Mouse (Mus musculus) myocyte (in vitro differentiated cells): ENCODE data around the gene Ap1m1. TPM values are rescaled to one million over a fixed set of nuclear protein-coding genes. Genes with fewer than 3 reads are reported as not detected.

Experiments used
- H3K27me3 ChIP-seq: one replicate; pipeline ENCODE4 v1.6.1; 2011; ENCODE audit not compliant: control insufficient read depth, insufficient read depth, insufficient read length
- H3K36me3 ChIP-seq: one replicate; pipeline ENCODE4 v1.6.1; 2011; ENCODE audit not compliant: control insufficient read depth, insufficient read depth
- H3K4me2 ChIP-seq: one replicate; pipeline ENCODE4 v1.6.1; 2011; ENCODE audit warnings: low read depth, control low read depth
- H3K4me3 ChIP-seq: one replicate; pipeline ENCODE4 v1.5.1; 2011; ENCODE audit warnings: mild to moderate bottlenecking, control low read depth, moderate library complexity
- H3K79me2 ChIP-seq: one replicate; pipeline ENCODE4 v1.6.1; 2011; ENCODE audit not compliant: control insufficient read depth, insufficient read depth
- H3ac ChIP-seq: one replicate; pipeline ENCODE4 v1.6.1; 2011; ENCODE audit not compliant: control insufficient read depth, insufficient read length
- CEBPB ChIP-seq: IDR thresholded peaks from 2 replicates; pipeline ENCODE4 v1.6.1; 2011; ENCODE audit warnings: mild to moderate bottlenecking, moderate library complexity; ENCODE audit not compliant: poor library complexity, insufficient read depth, severe bottlenecking
- E2F4 ChIP-seq: IDR thresholded peaks from one replicate; pipeline ENCODE4 v1.6.1; 2011; ENCODE audit warnings: mild to moderate bottlenecking, control low read depth, moderate library complexity; ENCODE audit not compliant: insufficient read depth
- MAX ChIP-seq: IDR thresholded peaks from one replicate; pipeline ENCODE4 v1.6.1; 2011; ENCODE audit warnings: low read depth, mild to moderate bottlenecking, control low read depth
- MYOD1 ChIP-seq, 3 experiments: IDR thresholded peaks; one replicate each; pipeline ENCODE4 v1.6.1; 2011; ENCODE audit warnings: control low read depth in 2 of 3, low read depth in 2 of 3, mild to moderate bottlenecking in 2 of 3, moderate library complexity in 1 of 3; ENCODE audit not compliant: insufficient read length in 2 of 3, control insufficient read depth in 1 of 3
- MYOG ChIP-seq, 3 experiments: IDR thresholded peaks; one replicate each; pipeline ENCODE4 v1.6.1; 2011; ENCODE audit warnings: control low read depth in 2 of 3, low read depth in 2 of 3, mild to moderate bottlenecking in 2 of 3; ENCODE audit not compliant: insufficient read length in 2 of 3, control insufficient read depth in 1 of 3, insufficient read depth in 1 of 3
- POLR2A ChIP-seq: IDR thresholded peaks from one replicate; pipeline ENCODE4 v1.6.1; 2011; ENCODE audit warnings: low read depth, mild to moderate bottlenecking, control low read depth, moderate library complexity; ENCODE audit not compliant: insufficient read length
- REST ChIP-seq: IDR thresholded peaks from one replicate; pipeline ENCODE4 v1.6.1; 2011; ENCODE audit warnings: mild to moderate bottlenecking, control low read depth, moderate library complexity; ENCODE audit not compliant: insufficient read depth, insufficient read length
- SRF ChIP-seq: IDR thresholded peaks from one replicate; pipeline ENCODE4 v1.6.1; 2011; ENCODE audit warnings: low read depth; ENCODE audit not compliant: control insufficient read depth, insufficient read length
- TCF3 ChIP-seq: IDR thresholded peaks from one replicate; pipeline ENCODE4 v1.6.1; 2011; ENCODE audit warnings: low read depth, control low read depth; ENCODE audit not compliant: insufficient read length
- USF1 ChIP-seq: IDR thresholded peaks from one replicate; pipeline ENCODE4 v1.6.1; 2011; ENCODE audit warnings: low read depth, mild to moderate bottlenecking, control low read depth, moderate library complexity
- polyA plus RNA-seq: library from polyadenylated mRNA; unstranded; fragments of >200 nt; fragmentation: generic; extraction: Trizol; gene quantifications from one replicate; pipeline ENCODE4 v1.2.1, GENCODE M21; 2012; ENCODE audit warnings: missing spikeins

The Ap1m1 gene
- polyA plus RNA-seq, 1 experiment = 57.8 TPM

- Histone ChIP-seq H3K4me3 (no peak overlapping the region), H3K79me2 (no peaks in the 10 kb centered on the region), H3K27me3 (no peaks in the 10 kb centered on the region), H3K4me2 (peak overlapping the region; percentile 76), H3ac (no peak overlapping the region), H3K36me3 (no peaks in the 10 kb centered on the region)
- TF ChIP-seq CEBPB (peak; percentile 86), SRF (no peak)
These were observed 63.8 kb downstream of the Ap1m1 start for GRCm38 (mm10) chr8:72303633-72304032.

- no peak for TF ChIP-seq SRF
- Histone ChIP-seq H3K79me2 (no peaks in the 10 kb centered on the region), H3ac (no peak within 1 kb of the TSS), H3K36me3 (no peaks in the 10 kb centered on the region), H3K4me2 (no peak within 1 kb of the TSS), H3K4me3 (no peak within 1 kb of the TSS), H3K27me3 (no peaks in the 10 kb centered on the region)
These were observed 65.5 kb downstream of the Ap1m1 start, which contains the start of gene Gm10282 for GRCm38 (mm10) chr8:72305210-72305905. Gene Gm10282 (minus strand): TSS chr8:72305260.

GRCm38 (mm10) chr8:72306913-72307312, 67.1 kb downstream of the Ap1m1 start:
- Histone ChIP-seq H3ac (no peak overlapping the region), H3K4me3 (no peak overlapping the region), H3K36me3 (no peaks in the 10 kb centered on the region), H3K79me2 (no peaks in the 10 kb centered on the region), H3K27me3 (no peaks in the 10 kb centered on the region), H3K4me2 (no peak overlapping the region)
- TF ChIP-seq MYOG (IDR thresholded peaks at IDR 0.05; ENCODE audit: control insufficient read depth in 1 of 3, insufficient read depth in 1 of 3, insufficient read length in 2 of 3, low read depth in 2 of 3) (no peak), SRF (no peak), USF1 (no peak), MYOD1 (IDR thresholded peaks at IDR 0.05; ENCODE audit: control insufficient read depth in 1 of 3, insufficient read length in 2 of 3, low read depth in 2 of 3) (no peak), REST (no peak), MAX (no peak), E2F4 (no peak), POLR2A (no peak), CEBPB (no peak), TCF3 (no peak)

Other genes with a start within 250 kb of the Ap1m1 start
- gene Cyp4f18, start 230.4 kb upstream of the Ap1m1 start, polyA plus RNA-seq = 0.16 TPM
- not detected for gene Olfr372, start 198.8 kb upstream of the Ap1m1 start, polyA plus RNA-seq
- gene Olfr373, start 156.8 kb upstream of the Ap1m1 start, polyA plus RNA-seq = not detected
- gene Olfr374, start 133.0 kb upstream of the Ap1m1 start, polyA plus RNA-seq = not detected
- 205 TPM for gene Tpm4, start 105.0 kb upstream of the Ap1m1 start, polyA plus RNA-seq
- gene Rab8a, start 78.8 kb upstream of the Ap1m1 start, polyA plus RNA-seq = 84.3 TPM
- not detected for gene Hsh2d, start 50.4 kb upstream of the Ap1m1 start, polyA plus RNA-seq
- not detected for gene Cib3, start 27.2 kb upstream of the Ap1m1 start, polyA plus RNA-seq
- not detected for gene Gm11034, start 26.4 kb upstream of the Ap1m1 start, polyA plus RNA-seq
- 29.5 TPM for gene Fam32a, start 20.3 kb upstream of the Ap1m1 start, polyA plus RNA-seq
- gene Gm10282, start 65.2 kb downstream of the Ap1m1 start, polyA plus RNA-seq = 63.4 TPM
- 9.8 TPM for gene Klf2, start 79.0 kb downstream of the Ap1m1 start, polyA plus RNA-seq
- gene Eps15l1, start 181.4 kb downstream of the Ap1m1 start, polyA plus RNA-seq = 22.8 TPM
- gene Calr3, start 203.9 kb downstream of the Ap1m1 start, polyA plus RNA-seq = 0.38 TPM
- 7.3 TPM for gene 1700030K09Rik, start 203.9 kb downstream of the Ap1m1 start, polyA plus RNA-seq
- gene Cherp, start 235.2 kb downstream of the Ap1m1 start, polyA plus RNA-seq = 39.9 TPM